Mouse (Mus musculus) central nervous system, embryonic 11.5 days (tissue): ENCODE data around the gene Olfr1093. TPM values are rescaled to one million over a fixed set of nuclear protein-coding genes. Genes with fewer than 3 reads are reported as not detected.

Experiments
- polyA plus RNA-seq: library from polyadenylated mRNA; depleted of rRNA; stranded (reverse); fragments of >200 nt; gene quantifications from 2 replicates; pipeline ENCODE4 v1.2.3, GENCODE M21; 2012; rRNA removed

Olfr1093 gene
- not detected in 2 replicates for polyA plus RNA-seq

GRCm38 (mm10) chr2:86782179-86782578 lies at the start of gene Olfr1093:
Gene Olfr1093 (plus strand): TSS chr2:86782479.

GRCm38 (mm10) chr2:86733601-86734000 lies 48.7 kb upstream of the Olfr1093 start, which contains the start of gene Olfr1089:
Gene Olfr1089 (minus strand): TSS chr2:86733701.

GRCm38 (mm10) chr2:86758893-86759292 lies 23.4 kb upstream of the Olfr1093 start, which contains the start of gene Olfr1090:
Gene Olfr1090 (minus strand): TSS chr2:86758993.

GRCm38 (mm10) chr2:86809918-86810317 lies 27.6 kb downstream of the Olfr1093 start, which contains the start of gene Olfr141:
Gene Olfr141 (minus strand): TSS chr2:86810018.

GRCm38 (mm10) chr2:86824363-86824762 lies 42.1 kb downstream of the Olfr1093 start, which contains the start of gene Olfr1094:
Gene Olfr1094 (plus strand): TSS chr2:86824663.

Other genes starting within 250 kb of the Olfr1093 start
- gene Olfr1079, start 240.0 kb upstream of the Olfr1093 start, polyA plus RNA-seq = not detected in 2 replicates
- not detected in 2 replicates for gene Olfr1080, start 224.2 kb upstream of the Olfr1093 start, polyA plus RNA-seq
- gene Olfr1082, start 183.5 kb upstream of the Olfr1093 start, polyA plus RNA-seq = not detected in 2 replicates
- not detected in 2 replicates for gene Olfr1084, start 142.8 kb upstream of the Olfr1093 start, polyA plus RNA-seq
- gene Olfr1085, start 120.5 kb upstream of the Olfr1093 start, polyA plus RNA-seq = not detected in 2 replicates
- not detected in 2 replicates for gene Olfr1086, start 102.4 kb upstream of the Olfr1093 start, polyA plus RNA-seq
- gene Olfr1087, start 84.1 kb upstream of the Olfr1093 start, polyA plus RNA-seq = not detected in 2 replicates
- gene Olfr1089, start 48.8 kb upstream of the Olfr1093 start, polyA plus RNA-seq = not detected in 2 replicates
- gene Olfr1090, start 23.5 kb upstream of the Olfr1093 start, polyA plus RNA-seq = not detected in 2 replicates
- gene Olfr141, start 27.5 kb downstream of the Olfr1093 start, polyA plus RNA-seq = not detected in 2 replicates
- not detected in 2 replicates for gene Olfr1094, start 42.2 kb downstream of the Olfr1093 start, polyA plus RNA-seq
- gene Olfr1095, start 69.2 kb downstream of the Olfr1093 start, polyA plus RNA-seq = not detected in 2 replicates
- gene Gm13723, start 92.3 kb downstream of the Olfr1093 start, polyA plus RNA-seq = not detected in 2 replicates
- gene Olfr1097, start 109.7 kb downstream of the Olfr1093 start, polyA plus RNA-seq = not detected in 2 replicates
- gene Olfr1098, start 142.1 kb downstream of the Olfr1093 start, polyA plus RNA-seq = not detected in 2 replicates
- gene Olfr1099, start 178.2 kb downstream of the Olfr1093 start, polyA plus RNA-seq = not detected in 2 replicates
- gene Olfr1100, start 197.5 kb downstream of the Olfr1093 start, polyA plus RNA-seq = not detected in 2 replicates
- not detected in 2 replicates for gene Olfr1101, start 208.7 kb downstream of the Olfr1093 start, polyA plus RNA-seq
- gene Olfr1102, start 215.9 kb downstream of the Olfr1093 start, polyA plus RNA-seq = not detected in 2 replicates
- gene Olfr1104, start 244.6 kb downstream of the Olfr1093 start, polyA plus RNA-seq = not detected in 2 replicates